Mouse (Mus musculus) myocyte (in vitro differentiated cells): Measurements from ENCODE around the gene Gm49322.

Experiments used
- CEBPB ChIP-seq: IDR thresholded peaks from 2 replicates; pipeline ENCODE4 v1.6.1; 2011; ENCODE audit warnings: mild to moderate bottlenecking, moderate library complexity; ENCODE audit not compliant: poor library complexity, insufficient read depth, severe bottlenecking
- E2F4 ChIP-seq: IDR thresholded peaks from one replicate; pipeline ENCODE4 v1.6.1; 2011; ENCODE audit warnings: mild to moderate bottlenecking, control low read depth, moderate library complexity; ENCODE audit not compliant: insufficient read depth
- MAX ChIP-seq: IDR thresholded peaks from one replicate; pipeline ENCODE4 v1.6.1; 2011; ENCODE audit warnings: low read depth, mild to moderate bottlenecking, control low read depth
- MYOD1 ChIP-seq, 3 experiments: IDR thresholded peaks; one replicate each; pipeline ENCODE4 v1.6.1; 2011; ENCODE audit warnings: control low read depth in 2 of 3, low read depth in 2 of 3, mild to moderate bottlenecking in 2 of 3, moderate library complexity in 1 of 3; ENCODE audit not compliant: insufficient read length in 2 of 3, control insufficient read depth in 1 of 3
- MYOG ChIP-seq, 3 experiments: IDR thresholded peaks; one replicate each; pipeline ENCODE4 v1.6.1; 2011; ENCODE audit warnings: control low read depth in 2 of 3, low read depth in 2 of 3, mild to moderate bottlenecking in 2 of 3; ENCODE audit not compliant: insufficient read length in 2 of 3, control insufficient read depth in 1 of 3, insufficient read depth in 1 of 3
- POLR2A ChIP-seq: IDR thresholded peaks from one replicate; pipeline ENCODE4 v1.6.1; 2011; ENCODE audit warnings: low read depth, mild to moderate bottlenecking, control low read depth, moderate library complexity; ENCODE audit not compliant: insufficient read length
- POLR2AphosphoS2 ChIP-seq: IDR thresholded peaks from one replicate; pipeline ENCODE4 v1.6.1; 2011; ENCODE audit warnings: low read depth, control low read depth; ENCODE audit not compliant: insufficient read length
- REST ChIP-seq: IDR thresholded peaks from one replicate; pipeline ENCODE4 v1.6.1; 2011; ENCODE audit warnings: mild to moderate bottlenecking, control low read depth, moderate library complexity; ENCODE audit not compliant: insufficient read depth, insufficient read length
- TCF12 ChIP-seq: IDR thresholded peaks from one replicate; pipeline ENCODE4 v1.6.1; 2011; ENCODE audit warnings: mild to moderate bottlenecking, control low read depth; ENCODE audit not compliant: poor library complexity, insufficient read depth, severe bottlenecking

DNA sequence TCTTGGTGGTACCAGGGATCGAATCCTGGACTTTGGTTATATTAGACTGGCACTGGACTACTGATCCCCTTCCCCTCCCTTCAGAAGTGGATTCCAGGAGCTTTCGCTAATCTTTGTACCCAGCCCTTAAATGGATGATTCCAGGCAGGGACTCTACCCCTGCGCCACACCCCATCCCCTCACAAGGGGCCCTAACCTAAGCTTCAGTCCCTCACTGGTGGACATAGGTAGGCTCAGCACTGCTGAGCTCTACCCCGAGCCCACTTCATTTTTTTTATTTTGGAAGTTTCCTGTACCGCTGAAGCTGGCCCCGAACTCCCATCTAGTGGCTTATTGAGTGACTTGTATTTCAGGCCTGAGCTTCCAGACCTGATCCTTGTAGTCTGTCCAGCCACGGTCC, 2.5 kb upstream of the Gm49322 start:
- no peak for TF ChIP-seq REST
- TF ChIP-seq POLR2A = no peak
- no peak for TF ChIP-seq MYOD1 (IDR thresholded peaks at IDR 0.05; ENCODE audit: control insufficient read depth in 1 of 3, insufficient read length in 2 of 3, low read depth in 2 of 3)
- no peak for TF ChIP-seq MAX
- TF ChIP-seq POLR2AphosphoS2 = no peak
- TF ChIP-seq E2F4 = no peak
- no peak for TF ChIP-seq MYOG (IDR thresholded peaks at IDR 0.05; ENCODE audit: control insufficient read depth in 1 of 3, insufficient read depth in 1 of 3, insufficient read length in 2 of 3, low read depth in 2 of 3)
- no peak for TF ChIP-seq TCF12
- TF ChIP-seq CEBPB = no peak
